Mouse (Mus musculus) testis, adult 2 months (tissue): ENCODE measurements around the gene Arid1b. TPM values are rescaled to one million over a fixed set of nuclear protein-coding genes. Genes with fewer than 3 reads are reported as not detected.

ENCODE experiments used
- H3K27ac ChIP-seq: fragments of 200-500 bp; 2 replicates; pipeline ENCODE4 v1.5.1; 2012; ENCODE audit warnings: low read depth, low read length; ENCODE audit not compliant: control insufficient read depth, insufficient read depth
- H3K27me3 ChIP-seq: fragments of 200-500 bp; 2 replicates; pipeline ENCODE4 v1.6.1; 2012; ENCODE audit warnings: mild to moderate bottlenecking, low read length, moderate library complexity; ENCODE audit not compliant: control insufficient read depth, insufficient read depth
- H3K36me3 ChIP-seq: fragments of 200-500 bp; 2 replicates; pipeline ENCODE4 v1.6.1; 2012; ENCODE audit warnings: mild to moderate bottlenecking, low read length; ENCODE audit not compliant: control insufficient read depth, insufficient read depth
- H3K4me1 ChIP-seq: fragments of 200-500 bp; 2 replicates; pipeline ENCODE4 v1.6.1; 2012; ENCODE audit warnings: low read length; ENCODE audit not compliant: control insufficient read depth, insufficient read depth
- H3K4me3 ChIP-seq: fragments of 200-500 bp; 2 replicates; pipeline ENCODE4 v1.5.1; 2012; ENCODE audit warnings: low read depth, mild to moderate bottlenecking, low read length, moderate library complexity, mixed read lengths; ENCODE audit not compliant: control insufficient read depth
- CTCF ChIP-seq: fragments of 200-500 bp; IDR thresholded peaks from 2 replicates; pipeline ENCODE4 v1.5.1; 2012; ENCODE audit warnings: low read depth, mild to moderate bottlenecking, inconsistent platforms, low read length, moderate library complexity; ENCODE audit not compliant: control insufficient read depth, insufficient read depth, insufficient replicate concordance
- POLR2A ChIP-seq: fragments of 200-500 bp; IDR thresholded peaks from 2 replicates; pipeline ENCODE4 v1.6.1; 2012; ENCODE audit warnings: low read depth, mild to moderate bottlenecking, inconsistent platforms, low read length, moderate library complexity; ENCODE audit not compliant: control insufficient read depth
- polyA plus RNA-seq: library from polyadenylated mRNA; depleted of rRNA; stranded (reverse); fragments of >200 nt; gene quantifications from 2 replicates; pipeline ENCODE4 v1.2.3, GENCODE M21; 2012

Gene Arid1b
- polyA plus RNA-seq, 1 experiment, result 5.2 TPM

DNA sequence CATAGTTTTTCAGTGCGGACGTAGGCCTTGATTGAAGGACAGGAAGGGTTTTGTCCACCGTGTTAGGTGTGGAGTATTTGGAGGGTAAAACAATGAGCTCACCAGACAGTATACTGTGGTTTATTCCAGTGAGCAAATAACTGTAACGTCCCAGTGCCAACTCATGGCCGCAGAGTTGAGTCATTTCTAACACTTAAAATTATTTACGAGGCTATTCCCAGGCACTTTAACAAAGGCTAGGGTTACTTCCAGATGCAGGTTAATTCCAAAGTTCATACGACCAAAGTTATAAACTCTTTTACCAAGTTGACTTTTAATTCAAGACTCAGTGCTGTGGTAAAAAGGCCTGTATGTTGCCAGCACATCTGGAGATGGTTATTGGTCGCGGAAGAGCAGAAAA lies 240.9 kb downstream of the Arid1b start:
- no peaks in the 10 kb centered on the region; the same call in 1 of the 2 replicates for H3K4me1 ChIP-seq
- no peaks in the 10 kb centered on the region for H3K36me3 ChIP-seq
- TF ChIP-seq POLR2A (no peak), CTCF (no peak)
- H3K27me3 ChIP-seq, result no peaks in the 10 kb centered on the region
- no peak overlapping the region for H3K4me3 ChIP-seq
- H3K27ac ChIP-seq, result no peak overlapping the region

DNA sequence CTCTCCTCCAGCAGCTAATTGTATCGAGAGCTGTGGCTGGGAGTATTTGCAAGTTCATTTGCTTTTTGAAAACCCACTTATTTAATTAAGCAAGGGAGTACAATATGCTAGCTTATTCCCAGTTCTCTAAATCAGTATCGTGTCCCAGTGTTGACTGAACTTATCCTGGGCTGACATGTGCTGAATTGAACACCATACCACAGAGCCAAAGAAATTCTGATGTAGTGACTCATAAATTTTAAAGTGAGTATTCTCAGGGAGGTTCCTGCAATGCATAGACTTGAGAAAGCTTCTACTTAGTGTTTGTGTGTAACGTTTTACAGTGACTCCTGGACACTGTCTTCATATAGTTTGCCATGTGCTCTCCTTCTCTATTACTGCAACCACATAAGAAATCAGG lies 243.6 kb downstream of the Arid1b start:
- no peaks in the 10 kb centered on the region for H3K36me3 ChIP-seq
- H3K27me3 ChIP-seq, result no peaks in the 10 kb centered on the region
- H3K4me1 ChIP-seq, result no peaks in the 10 kb centered on the region; the same call in 1 of the 2 replicates
- no peak for TF ChIP-seq POLR2A
- TF ChIP-seq CTCF, result no peak
- no peak overlapping the region for H3K4me3 ChIP-seq
- no peak overlapping the region for H3K27ac ChIP-seq

DNA sequence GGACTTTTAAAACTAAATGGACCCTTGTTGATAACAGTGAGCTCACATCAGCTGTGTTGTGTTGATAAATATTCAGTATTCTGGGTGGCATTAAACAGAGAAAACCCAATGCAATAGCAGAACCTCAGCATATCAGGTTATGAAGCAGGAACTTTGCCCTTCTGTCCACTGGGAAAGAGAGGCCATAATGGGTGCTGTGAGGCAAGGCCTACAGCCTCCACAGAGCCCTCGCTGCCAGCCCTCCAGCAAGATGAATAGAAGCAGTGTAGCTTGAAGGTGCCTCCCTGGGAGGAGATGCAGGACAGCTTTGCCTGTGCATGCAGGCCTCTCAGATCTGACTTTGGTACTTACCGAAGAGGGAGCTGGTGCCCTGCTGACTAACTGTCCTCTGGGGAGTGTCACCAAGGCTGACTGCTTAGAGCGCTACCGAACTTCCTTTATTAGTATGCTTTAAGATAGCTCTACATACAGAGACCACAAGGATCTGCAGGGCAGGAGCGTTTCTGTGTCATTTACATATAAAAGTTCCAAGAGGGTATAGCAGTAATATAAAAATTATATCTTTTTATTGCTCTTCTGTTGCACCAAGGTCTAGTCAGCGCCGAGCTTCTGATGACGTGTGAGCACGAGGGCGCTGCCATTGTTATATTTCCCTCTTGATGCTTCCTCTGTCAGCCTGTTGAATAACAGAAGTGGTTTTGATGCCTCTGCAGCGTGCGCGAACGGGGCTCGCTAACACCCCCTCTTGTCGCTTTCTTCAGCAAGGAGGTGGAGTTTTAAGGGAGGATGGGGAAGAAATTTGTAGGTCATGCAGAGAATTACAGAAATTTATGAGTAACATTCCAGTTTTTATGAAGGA lies 244.5 kb downstream of the Arid1b start:
- Histone ChIP-seq H3K4me3 (no peak overlapping the region), H3K36me3 (no peaks in the 10 kb centered on the region), H3K27ac (no peak overlapping the region; the same call in 1 of the 2 replicates), H3K4me1 (no peaks in the 10 kb centered on the region; the same call in 1 of the 2 replicates), H3K27me3 (no peaks in the 10 kb centered on the region)
- TF ChIP-seq POLR2A (no peak), CTCF (no peak)

DNA sequence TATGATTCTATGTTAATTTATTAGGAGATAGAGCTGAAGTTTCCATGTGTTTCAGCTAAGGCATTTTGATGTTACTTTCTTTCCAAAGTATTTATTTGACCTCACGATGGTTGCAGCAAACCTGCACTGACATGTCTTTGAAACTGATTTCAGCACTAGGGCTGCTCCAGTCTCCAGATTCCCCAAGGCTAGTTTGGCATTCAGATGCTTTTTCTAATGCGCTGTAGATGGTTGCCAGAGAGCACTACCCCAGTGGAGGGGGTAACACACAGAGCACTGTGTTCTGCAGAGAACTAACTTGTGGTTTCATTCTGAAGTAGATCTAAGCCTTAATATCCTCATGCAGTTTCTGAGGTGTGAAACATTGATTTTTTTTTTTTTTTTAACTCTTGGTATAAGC lies 250.4 kb downstream of the Arid1b start:
- no peak overlapping the region for H3K4me3 ChIP-seq
- no peaks in the 10 kb centered on the region for H3K27me3 ChIP-seq
- TF ChIP-seq CTCF (no peak), POLR2A (no peak)
- no peaks in the 10 kb centered on the region for H3K36me3 ChIP-seq
- no peak overlapping the region for H3K27ac ChIP-seq
- no peaks in the 10 kb centered on the region for H3K4me1 ChIP-seq

DNA sequence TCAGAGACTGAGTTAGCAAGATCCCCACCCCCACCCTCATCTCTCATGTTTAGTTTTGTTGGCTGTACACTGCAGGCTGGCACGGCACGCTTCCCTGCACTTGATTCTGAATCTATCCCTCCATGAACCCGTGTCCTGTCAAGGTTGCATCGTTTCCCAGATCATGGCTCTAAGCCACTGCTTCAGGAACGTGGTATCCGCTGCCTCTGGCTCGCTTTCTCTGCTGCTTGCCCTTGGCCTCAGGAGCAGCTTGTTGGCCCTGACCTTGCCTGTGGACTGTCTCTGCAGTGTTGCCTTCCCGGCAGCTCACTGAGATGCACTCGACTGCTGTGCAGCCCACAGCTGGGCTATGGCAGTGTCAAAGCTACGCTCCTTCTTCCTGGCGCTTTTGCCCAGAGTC lies 252.6 kb downstream of the Arid1b start:
- no peak for TF ChIP-seq POLR2A
- TF ChIP-seq CTCF, result no peak
- Histone ChIP-seq H3K4me3 (no peak overlapping the region), H3K27me3 (no peaks in the 10 kb centered on the region), H3K36me3 (no peaks in the 10 kb centered on the region), H3K4me1 (no peaks in the 10 kb centered on the region), H3K27ac (no peak overlapping the region)

DNA sequence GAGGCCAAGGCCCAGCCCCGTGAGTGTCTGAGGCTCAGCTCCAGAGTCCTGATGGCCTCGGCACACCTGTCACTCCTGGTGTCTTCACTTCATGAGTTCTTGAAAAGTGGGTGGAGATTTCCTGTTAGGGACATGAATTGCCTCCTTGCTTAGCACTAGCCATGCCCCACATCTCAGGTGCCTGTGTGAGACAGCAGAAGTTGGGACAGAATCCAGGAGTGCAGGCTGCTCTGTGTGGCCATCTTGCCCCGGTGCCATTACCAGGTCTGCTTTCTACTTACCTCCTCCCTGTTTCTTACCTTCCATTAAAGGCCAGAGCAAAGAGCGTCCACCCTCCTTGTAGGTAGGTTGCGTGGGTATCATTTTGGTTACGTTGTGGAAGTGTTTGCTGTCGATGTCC lies 253.1 kb downstream of the Arid1b start:
- TF ChIP-seq CTCF (no peak), POLR2A (no peak)
- no peaks in the 10 kb centered on the region for H3K4me1 ChIP-seq
- H3K4me3 ChIP-seq, result no peak overlapping the region
- no peaks in the 10 kb centered on the region for H3K36me3 ChIP-seq
- H3K27me3 ChIP-seq, result no peaks in the 10 kb centered on the region
- no peak overlapping the region for H3K27ac ChIP-seq

DNA sequence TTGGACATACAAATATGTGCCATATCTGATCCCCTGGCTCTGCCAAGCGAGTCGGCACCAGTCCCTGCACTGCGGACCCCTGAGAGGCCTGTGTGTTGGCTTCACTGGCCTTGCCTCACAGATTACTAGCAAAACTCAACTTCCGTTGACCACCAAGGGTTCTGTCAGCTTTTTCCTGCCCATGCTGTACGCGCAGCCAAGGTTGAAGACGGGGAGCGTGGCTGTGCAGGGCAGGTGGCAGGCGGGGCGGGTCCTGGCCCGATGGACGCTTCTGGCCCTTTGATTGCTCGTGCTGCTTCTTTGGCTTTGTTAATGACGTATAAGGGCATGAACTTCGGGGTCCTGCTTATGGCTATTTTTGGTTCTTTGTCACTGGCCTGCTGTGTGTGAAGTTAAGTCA lies 253.6 kb downstream of the Arid1b start:
- Histone ChIP-seq H3K27me3 (no peaks in the 10 kb centered on the region), H3K4me3 (no peak overlapping the region), H3K4me1 (no peaks in the 10 kb centered on the region), H3K36me3 (no peaks in the 10 kb centered on the region), H3K27ac (no peak overlapping the region)
- TF ChIP-seq POLR2A (no peak), CTCF (no peak)

DNA sequence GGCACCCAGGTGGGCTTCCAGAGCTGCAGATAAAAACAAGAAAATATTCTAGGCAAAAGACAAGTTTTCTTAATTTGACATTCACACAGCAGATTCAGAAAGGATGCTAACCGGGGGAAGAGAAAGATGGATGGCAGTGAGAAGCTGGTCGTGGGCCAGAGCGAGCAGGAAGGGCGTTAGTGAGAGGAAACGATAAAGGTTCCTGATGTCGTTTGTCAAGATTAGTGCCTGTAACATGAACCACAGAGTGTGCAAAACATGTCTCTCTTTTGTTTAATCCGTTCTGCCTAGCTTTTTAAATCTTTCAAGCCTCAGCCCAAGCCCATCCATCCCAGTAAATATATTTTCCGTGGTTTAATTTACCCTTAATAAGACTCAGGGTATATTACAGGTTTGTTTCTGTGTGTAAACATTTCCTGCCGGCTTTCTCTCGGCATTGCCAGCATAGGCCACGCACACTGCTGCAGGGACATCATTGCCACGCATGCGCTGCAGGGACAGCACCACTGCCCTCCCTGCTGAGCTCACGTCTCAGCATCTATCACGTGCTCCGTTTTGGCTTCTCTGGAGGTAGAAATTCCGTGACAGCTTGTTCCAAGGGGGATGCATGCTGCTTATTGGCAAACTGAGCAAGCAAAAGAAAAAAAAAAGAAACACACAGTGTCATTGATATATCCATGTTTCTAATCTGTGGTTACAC lies 255.0 kb downstream of the Arid1b start:
- Histone ChIP-seq H3K27ac (no peak overlapping the region), H3K27me3 (no peaks in the 10 kb centered on the region), H3K4me3 (no peak overlapping the region), H3K36me3 (no peaks in the 10 kb centered on the region), H3K4me1 (no peaks in the 10 kb centered on the region)
- TF ChIP-seq CTCF (no peak), POLR2A (no peak)
